Mouse (Mus musculus): ENCODE measurements around the gene S1pr1. TPM values are rescaled to one million over a fixed set of nuclear protein-coding genes. Genes with fewer than 3 reads are reported as not detected.

The S1pr1 gene
- polyA plus RNA-seq, 1 experiment from 2014 or later, result 14.1 TPM

GRCm38 (mm10) chr3:115709118-115709574 is 5.7 kb downstream of the S1pr1 start:
- DNase-seq (ENCODE audit: low spot score) (no peak), ATAC-seq (ENCODE audit: low FRiP score) (no peak)
- Histone ChIP-seq H3K27ac (ENCODE audit: low read depth, low read length) (no peak overlapping the region), H3K9ac (ENCODE audit: low read depth, low read length) (no peak overlapping the region), H3K4me3 (ENCODE audit: low read depth, low read length) (no peak overlapping the region), H3K4me2 (replicated peaks; ENCODE audit: low read depth, low read length) (no peak overlapping the region), H3K4me1 (replicated peaks; ENCODE audit: control insufficient read depth, insufficient read depth, low read length) (0 out of 2 replicates have a peak, but pooled peaks cover 2% of the 10 kb centered on the region), H3K36me3 (ENCODE audit: control insufficient read depth, insufficient read depth, low read length) (no peaks in the 10 kb centered on the region), H3K27me3 (ENCODE audit: control insufficient read depth, insufficient read depth, low read length) (0 out of 2 replicates have a peak, but pooled peaks cover 1% of the 10 kb centered on the region), H3K9me3 (ENCODE audit: control insufficient read depth, low read length) (no peaks in the 10 kb centered on the region)
- WGBS, result 76% methylated on average over 6 of the region's 6 CpGs

DNA sequence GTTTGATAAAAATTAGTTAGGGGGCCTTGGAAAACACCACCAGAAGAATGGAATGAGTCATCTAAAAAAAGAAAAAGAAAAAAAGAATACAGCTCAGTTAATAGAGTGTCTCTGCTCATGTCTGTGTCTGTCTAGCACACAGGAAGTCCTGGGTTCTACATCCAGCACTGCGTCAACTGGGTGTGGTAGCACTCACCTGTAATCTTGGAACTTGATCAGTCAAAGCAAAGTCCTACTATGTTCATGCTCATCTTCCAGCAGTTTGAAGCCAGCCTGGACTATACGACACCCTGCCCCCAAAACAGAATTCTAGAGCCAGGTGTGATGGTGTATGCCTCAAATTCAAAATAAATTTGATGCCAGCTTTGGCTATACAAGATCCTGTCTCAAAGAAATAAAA is 8.1 kb downstream of the S1pr1 start:
- Histone ChIP-seq H3K27ac (ENCODE audit: low read depth, low read length) (no peak overlapping the region), H3K4me3 (ENCODE audit: low read depth, low read length) (no peak overlapping the region), H3K9me3 (ENCODE audit: control insufficient read depth, low read length) (no peaks in the 10 kb centered on the region), H3K27me3 (ENCODE audit: control insufficient read depth, insufficient read depth, low read length) (no peaks in the 10 kb centered on the region), H3K4me2 (replicated peaks; ENCODE audit: low read depth, low read length) (no peak overlapping the region), H3K4me1 (replicated peaks; ENCODE audit: control insufficient read depth, insufficient read depth, low read length) (no peaks in the 10 kb centered on the region), H3K9ac (ENCODE audit: low read depth, low read length) (no peak overlapping the region), H3K36me3 (ENCODE audit: control insufficient read depth, insufficient read depth, low read length) (no peaks in the 10 kb centered on the region)
- DNase-seq (ENCODE audit: low spot score) (no peak), ATAC-seq (ENCODE audit: low FRiP score) (no peak)
- WGBS, result 97% methylated on average over 2 of the region's 2 CpGs

- Histone ChIP-seq H3K36me3 (ENCODE audit: control insufficient read depth, insufficient read depth, low read length) (no peaks in the 10 kb centered on the region), H3K9me3 (ENCODE audit: control insufficient read depth, low read length) (no peaks in the 10 kb centered on the region), H3K27me3 (ENCODE audit: control insufficient read depth, insufficient read depth, low read length) (no peaks in the 10 kb centered on the region), H3K4me2 (replicated peaks; ENCODE audit: low read depth, low read length) (no peak overlapping the region), H3K4me1 (replicated peaks; ENCODE audit: control insufficient read depth, insufficient read depth, low read length) (no peaks in the 10 kb centered on the region), H3K4me3 (ENCODE audit: low read depth, low read length) (no peak overlapping the region), H3K9ac (ENCODE audit: low read depth, low read length) (no peak overlapping the region), H3K27ac (ENCODE audit: low read depth, low read length) (no peak overlapping the region)
- DNase-seq (ENCODE audit: low spot score), result no peak
- WGBS, result 84% methylated on average over 9 of the region's 9 CpGs
- no peak for ATAC-seq (ENCODE audit: low FRiP score)
Observed at GRCm38 (mm10) chr3:115704254-115704908, 10.5 kb downstream of the S1pr1 start.

GRCm38 (mm10) chr3:115703720-115704119 is 11.2 kb downstream of the S1pr1 start:
- no peak overlapping the region for H3K4me2 ChIP-seq (replicated peaks; ENCODE audit: low read depth, low read length)
- DNase-seq (ENCODE audit: low spot score) (no peak), ATAC-seq (ENCODE audit: low FRiP score) (no peak)
- H3K4me1 ChIP-seq (replicated peaks; ENCODE audit: control insufficient read depth, insufficient read depth, low read length), result no peaks in the 10 kb centered on the region
- 98% methylated on average over 8 of the region's 8 CpGs for WGBS
- H3K27me3 ChIP-seq (ENCODE audit: control insufficient read depth, insufficient read depth, low read length), result no peaks in the 10 kb centered on the region
- H3K4me3 ChIP-seq (ENCODE audit: low read depth, low read length), result no peak overlapping the region
- H3K9ac ChIP-seq (ENCODE audit: low read depth, low read length), result no peak overlapping the region
- no peak overlapping the region for H3K27ac ChIP-seq (ENCODE audit: low read depth, low read length)
- H3K9me3 ChIP-seq (ENCODE audit: control insufficient read depth, low read length), result no peaks in the 10 kb centered on the region
- H3K36me3 ChIP-seq (ENCODE audit: control insufficient read depth, insufficient read depth, low read length), result no peaks in the 10 kb centered on the region

DNA sequence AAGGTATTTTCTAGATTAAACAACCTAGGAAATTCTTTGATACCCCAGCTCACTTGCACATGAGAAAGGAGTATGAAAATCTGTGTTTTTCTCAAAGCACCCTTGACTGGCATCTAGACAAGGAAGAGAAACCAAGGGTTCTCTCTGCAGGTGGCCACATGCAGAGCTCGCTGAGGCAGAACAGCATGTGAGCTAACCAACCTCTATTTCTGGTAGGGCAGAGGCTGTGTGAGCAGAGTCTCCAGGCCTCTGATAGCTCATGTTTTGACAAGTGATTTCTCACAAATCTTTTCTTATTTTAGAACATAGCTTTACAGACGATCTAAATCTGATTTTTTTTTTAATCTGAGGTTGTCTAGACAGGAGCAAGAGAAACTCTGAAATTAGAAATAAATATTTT is 12.8 kb downstream of the S1pr1 start:
- Histone ChIP-seq H3K4me3 (ENCODE audit: low read depth, low read length) (no peak overlapping the region), H3K9me3 (ENCODE audit: control insufficient read depth, low read length) (no peaks in the 10 kb centered on the region), H3K27me3 (ENCODE audit: control insufficient read depth, insufficient read depth, low read length) (no peaks in the 10 kb centered on the region), H3K4me2 (replicated peaks; ENCODE audit: low read depth, low read length) (no peak overlapping the region), H3K27ac (ENCODE audit: low read depth, low read length) (no peak overlapping the region), H3K9ac (ENCODE audit: low read depth, low read length) (no peak overlapping the region), H3K36me3 (ENCODE audit: control insufficient read depth, insufficient read depth, low read length) (no peaks in the 10 kb centered on the region), H3K4me1 (replicated peaks; ENCODE audit: control insufficient read depth, insufficient read depth, low read length) (no peaks in the 10 kb centered on the region)
- DNase-seq (ENCODE audit: low spot score) (no peak), ATAC-seq (ENCODE audit: low FRiP score) (no peak)
- 65% methylated on average over 2 of the region's 2 CpGs for whole genome bisulfite sequencing

- Histone ChIP-seq H3K27me3 (ENCODE audit: control insufficient read depth, insufficient read depth, low read length) (no peaks in the 10 kb centered on the region), H3K27ac (ENCODE audit: low read depth, low read length) (no peak overlapping the region), H3K4me1 (replicated peaks; ENCODE audit: control insufficient read depth, insufficient read depth, low read length) (no peaks in the 10 kb centered on the region), H3K9ac (ENCODE audit: low read depth, low read length) (no peak overlapping the region), H3K9me3 (ENCODE audit: control insufficient read depth, low read length) (no peaks in the 10 kb centered on the region), H3K4me3 (ENCODE audit: low read depth, low read length) (no peak overlapping the region), H3K36me3 (ENCODE audit: control insufficient read depth, insufficient read depth, low read length) (no peaks in the 10 kb centered on the region), H3K4me2 (replicated peaks; ENCODE audit: low read depth, low read length) (no peak overlapping the region)
- DNase-seq (ENCODE audit: low spot score), result no peak
- WGBS, result 79% methylated on average over 8 of the region's 8 CpGs
- ATAC-seq (ENCODE audit: low FRiP score), result no peak
Observed at GRCm38 (mm10) chr3:115695194-115695891, 19.5 kb downstream of the S1pr1 start.

GRCm38 (mm10) chr3:115694168-115694567 is 20.7 kb downstream of the S1pr1 start:
- H3K27me3 ChIP-seq (ENCODE audit: control insufficient read depth, insufficient read depth, low read length), result no peaks in the 10 kb centered on the region
- no peaks in the 10 kb centered on the region for H3K4me1 ChIP-seq (replicated peaks; ENCODE audit: control insufficient read depth, insufficient read depth, low read length)
- H3K4me2 ChIP-seq (replicated peaks; ENCODE audit: low read depth, low read length), result no peak overlapping the region
- ATAC-seq (ENCODE audit: low FRiP score), result no peak
- no peak overlapping the region for H3K9ac ChIP-seq (ENCODE audit: low read depth, low read length)
- DNase-seq (ENCODE audit: low spot score), result no peak
- H3K36me3 ChIP-seq (ENCODE audit: control insufficient read depth, insufficient read depth, low read length), result no peaks in the 10 kb centered on the region
- no peak overlapping the region for H3K4me3 ChIP-seq (ENCODE audit: low read depth, low read length)
- 83% methylated on average over 5 of the region's 5 CpGs for WGBS
- no peak overlapping the region for H3K27ac ChIP-seq (ENCODE audit: low read depth, low read length)
- H3K9me3 ChIP-seq (ENCODE audit: control insufficient read depth, low read length), result no peaks in the 10 kb centered on the region

- H3K4me3 ChIP-seq (ENCODE audit: low read depth, low read length), result no peak overlapping the region
- H3K9me3 ChIP-seq (ENCODE audit: control insufficient read depth, low read length), result no peaks in the 10 kb centered on the region
- H3K36me3 ChIP-seq (ENCODE audit: control insufficient read depth, insufficient read depth, low read length), result no peaks in the 10 kb centered on the region
- DNase-seq (ENCODE audit: low spot score) (no peak), ATAC-seq (ENCODE audit: low FRiP score) (no peak)
- no peaks in the 10 kb centered on the region for H3K4me1 ChIP-seq (replicated peaks; ENCODE audit: control insufficient read depth, insufficient read depth, low read length)
- WGBS, result 89% methylated on average over 12 of the region's 12 CpGs
- H3K4me2 ChIP-seq (replicated peaks; ENCODE audit: low read depth, low read length), result no peak overlapping the region
- no peak overlapping the region for H3K27ac ChIP-seq (ENCODE audit: low read depth, low read length)
- H3K27me3 ChIP-seq (ENCODE audit: control insufficient read depth, insufficient read depth, low read length), result no peaks in the 10 kb centered on the region
- no peak overlapping the region for H3K9ac ChIP-seq (ENCODE audit: low read depth, low read length)
Observed at GRCm38 (mm10) chr3:115693390-115693789, 21.5 kb downstream of the S1pr1 start.

DNA sequence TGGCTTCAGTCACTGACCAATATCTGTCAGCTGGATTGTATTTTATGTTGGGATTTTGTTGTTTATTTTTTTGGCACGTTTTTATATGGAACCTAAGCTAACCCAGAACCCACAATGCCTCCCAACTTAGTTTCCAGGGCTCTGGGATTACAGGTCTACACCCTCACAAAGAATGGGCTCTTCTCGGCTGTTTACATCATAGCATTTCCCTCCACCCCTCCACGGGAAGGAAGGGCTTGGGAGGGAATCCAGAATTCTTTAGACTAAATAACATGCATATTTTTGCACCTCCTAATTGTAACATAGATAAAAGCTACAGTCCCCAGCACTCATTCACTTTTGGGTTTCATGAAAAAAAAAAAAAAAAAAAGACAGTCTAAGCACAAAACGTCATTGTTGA is 22.0 kb downstream of the S1pr1 start:
- Histone ChIP-seq H3K4me1 (replicated peaks; ENCODE audit: control insufficient read depth, insufficient read depth, low read length) (no peaks in the 10 kb centered on the region), H3K4me3 (ENCODE audit: low read depth, low read length) (no peak overlapping the region), H3K4me2 (replicated peaks; ENCODE audit: low read depth, low read length) (no peak overlapping the region), H3K9ac (ENCODE audit: low read depth, low read length) (no peak overlapping the region), H3K9me3 (ENCODE audit: control insufficient read depth, low read length) (no peaks in the 10 kb centered on the region), H3K36me3 (ENCODE audit: control insufficient read depth, insufficient read depth, low read length) (no peaks in the 10 kb centered on the region), H3K27me3 (ENCODE audit: control insufficient read depth, insufficient read depth, low read length) (no peaks in the 10 kb centered on the region), H3K27ac (ENCODE audit: low read depth, low read length) (no peak overlapping the region)
- no peak for DNase-seq (ENCODE audit: low spot score)
- ATAC-seq (ENCODE audit: low FRiP score), result no peak
- WGBS, result 61% methylated on average over 4 of the region's 4 CpGs

Data from hindbrain, embryonic 11.5 days (tissue).